In the genomic region with DNA sequence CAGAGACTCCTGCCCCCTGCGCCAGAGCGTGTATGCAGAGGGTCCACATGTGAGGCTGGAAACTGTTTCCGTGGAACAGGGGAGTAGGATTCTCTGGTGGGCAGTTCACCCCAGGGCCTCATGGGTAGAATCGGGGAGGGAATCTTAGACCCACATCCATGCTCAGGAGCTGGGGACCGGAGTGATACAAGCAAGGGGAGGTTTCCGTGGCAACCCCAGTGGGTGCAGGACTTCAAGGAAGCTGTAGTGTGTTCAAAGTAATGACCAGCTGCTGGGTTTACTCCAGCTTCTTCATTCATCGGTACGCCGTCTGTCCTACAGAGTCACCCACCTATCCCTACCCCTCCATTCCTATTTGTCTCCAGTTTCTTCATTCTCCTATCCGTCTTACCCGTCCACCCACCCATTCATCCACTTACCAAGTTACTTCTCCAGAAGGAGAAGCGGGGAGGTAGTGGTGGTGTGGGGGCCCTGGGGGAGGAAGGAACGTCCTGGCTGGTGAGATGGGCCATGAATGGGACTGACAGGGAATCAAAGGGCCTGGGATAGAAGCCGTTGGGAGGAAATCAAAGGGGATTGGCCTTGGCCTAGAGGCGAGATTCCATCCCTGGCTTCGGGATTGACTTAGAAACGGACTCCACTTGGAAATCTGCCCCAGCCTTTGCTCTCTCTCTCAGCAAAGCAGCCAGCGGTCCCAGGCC, we compare ENCODE assay signal across 8 mouse cellular contexts. TPM values are rescaled to one million over a fixed set of nuclear protein-coding genes. Genes with fewer than 3 reads are reported as not detected.
DNase-seq lines count a peak whose midpoint lies in the region; ATAC-seq and TF ChIP-seq lines count a peak whose summit lies in the region.

No protein-coding gene starts in this region.

- 0 out of 2 replicates have a peak overlapping the region, but pooled peaks have one; percentile 36 for H3K27ac ChIP-seq in heart, embryonic 10.5 days
- H3K27ac ChIP-seq in hindbrain, embryonic 10.5 days: peak overlapping the region; percentile 77
- H3K27ac ChIP-seq in forebrain, embryonic 12.5 days: no peak overlapping the region

- H3K4me3 ChIP-seq in heart, embryonic 10.5 days: no peak overlapping the region
- H3K4me3 ChIP-seq in hindbrain, embryonic 10.5 days: no peak overlapping the region
- H3K4me3 ChIP-seq in forebrain, embryonic 12.5 days (replicated peaks): no peak overlapping the region

- no peak for ATAC-seq in forebrain, embryonic 12.5 days (ENCODE audit: low FRiP score)
- ATAC-seq in granulocyte monocyte progenitor cell, adult 5-6 weeks (replicated peaks; ENCODE audit: poor library complexity, severe bottlenecking): no peak

- H3K9ac ChIP-seq in forebrain, embryonic 12.5 days: no peak overlapping the region

- TF ChIP-seq POLR2A in brain, embryonic 14.5 days (IDR thresholded peaks at IDR 0.05; ENCODE audit: borderline replicate concordance, extremely low read depth, insufficient read depth, insufficient read length, poor library complexity, severe bottlenecking): no peak

- peaks cover 12% of the 10 kb centered on the region for H3K4me1 ChIP-seq in heart, embryonic 10.5 days
- H3K4me1 ChIP-seq in hindbrain, embryonic 10.5 days (replicated peaks): peaks cover 36% of the 10 kb centered on the region
- H3K4me1 ChIP-seq in forebrain, embryonic 12.5 days: peaks cover 14% of the 10 kb centered on the region; the same call in 1 of the 2 replicates

- no peaks in the 10 kb centered on the region for H3K36me3 ChIP-seq in heart, embryonic 10.5 days
- no peaks in the 10 kb centered on the region for H3K36me3 ChIP-seq in hindbrain, embryonic 10.5 days
- H3K36me3 ChIP-seq in forebrain, embryonic 12.5 days (replicated peaks): no peaks in the 10 kb centered on the region

- no peak for DNase-seq in heart, embryonic 10.5 days (ENCODE audit: low spot score)
- no peak for DNase-seq in heart, adult 11 months
- DNase-seq in brain, embryonic 14.5 days (ENCODE audit: low read depth): peak; percentile 52
- no peak for DNase-seq in hindbrain, embryonic 10.5 days (ENCODE audit: low spot score)
- DNase-seq in lung, postnatal 25 days (ENCODE audit: low spot score): peak; percentile 26
- no peak for DNase-seq in urinary bladder, postnatal 25 days (ENCODE audit: low spot score)

- H3K9me3 ChIP-seq in heart, embryonic 10.5 days: no peaks in the 10 kb centered on the region
- no peaks in the 10 kb centered on the region for H3K9me3 ChIP-seq in hindbrain, embryonic 10.5 days
- H3K9me3 ChIP-seq in forebrain, embryonic 12.5 days: no peaks in the 10 kb centered on the region

- TF ChIP-seq CTCF in brain, embryonic 14.5 days (IDR thresholded peaks at IDR 0.05; ENCODE audit: borderline replicate concordance, extremely low read depth, insufficient read depth, insufficient read length): no peak

- WGBS in heart, embryonic 10.5 days: 84% methylated on average over 18 of the region's 18 CpGs
- 76% methylated on average over 18 of the region's 18 CpGs for WGBS in hindbrain, embryonic 10.5 days
- 75% methylated on average over 18 of the region's 18 CpGs for WGBS in forebrain, embryonic 12.5 days

- peaks cover 4% of the 10 kb centered on the region; the same call in 1 of the 2 replicates for H3K27me3 ChIP-seq in heart, embryonic 10.5 days (ENCODE audit: insufficient read depth, poor library complexity, severe bottlenecking)
- H3K27me3 ChIP-seq in hindbrain, embryonic 10.5 days (ENCODE audit: insufficient read depth, poor library complexity, severe bottlenecking): peaks cover 4% of the 10 kb centered on the region; the same call in 1 of the 2 replicates
- H3K27me3 ChIP-seq in forebrain, embryonic 12.5 days: no peaks in the 10 kb centered on the region

- no peak overlapping the region for H3K4me2 ChIP-seq in forebrain, embryonic 12.5 days

RNA-seq across cellular contexts. Expression of gene Rpl11, which starts 41.4 kb away (rescaled TPM):
- 336 and 390 TPM in 2 replicates for polyA plus RNA-seq in heart, embryonic 10.5 days (2016; fragmentation: Nextera tagmentation; extraction: Ambion mirVana)
- 818 and 948 TPM in 2 replicates for polyA plus RNA-seq in brain, embryonic 14.5 days (2012; rRNA removed)
- polyA plus RNA-seq in hindbrain, embryonic 10.5 days (2016; fragmentation: Nextera tagmentation; extraction: Ambion mirVana): 388 and 497 TPM in 2 replicates
- 315 and 333 TPM in 2 replicates for polyA plus RNA-seq in forebrain, embryonic 12.5 days (2016; fragmentation: Nextera tagmentation; extraction: Ambion mirVana)
- 1,756 and 1,826 TPM in 2 replicates for total RNA-seq in granulocyte monocyte progenitor cell, adult 5-6 weeks (2014; fragmentation: Nextera tagmentation)
- 806 and 1,025 TPM in 2 replicates for total RNA-seq in granulocyte monocyte progenitor cell, adult 5-6 weeks (2017)

RNA-seq across cellular contexts. Expression of gene Id3, which starts 48.6 kb away (rescaled TPM):
- 324 and 492 TPM in 2 replicates for polyA plus RNA-seq in heart, embryonic 10.5 days (2016; fragmentation: Nextera tagmentation; extraction: Ambion mirVana)
- polyA plus RNA-seq in brain, embryonic 14.5 days (2012; rRNA removed): 105 and 107 TPM in 2 replicates
- 576 and 684 TPM in 2 replicates for polyA plus RNA-seq in hindbrain, embryonic 10.5 days (2016; fragmentation: Nextera tagmentation; extraction: Ambion mirVana)
- 173 and 228 TPM in 2 replicates for polyA plus RNA-seq in forebrain, embryonic 12.5 days (2016; fragmentation: Nextera tagmentation; extraction: Ambion mirVana)
- total RNA-seq in granulocyte monocyte progenitor cell, adult 5-6 weeks (2014; fragmentation: Nextera tagmentation): not detected in 2 replicates
- total RNA-seq in granulocyte monocyte progenitor cell, adult 5-6 weeks (2017): not detected in 2 replicates

Comparison
In these comparisons a context has a peak if more than half of its experiments do, and no peak if none do; other contexts are left out.
1. DNase-seq: peak in brain, embryonic 14.5 days (single experiment) and lung, postnatal 25 days (single experiment); none in heart, embryonic 10.5 days (single experiment), heart, adult 11 months (single experiment), hindbrain, embryonic 10.5 days (single experiment) and urinary bladder, postnatal 25 days (single experiment).